Mouse (Mus musculus) embryonic facial prominence, embryonic 10.5 days (tissue): Measurements from ENCODE around the gene Prx. TPM values are rescaled to one million over a fixed set of nuclear protein-coding genes. Genes with fewer than 3 reads are reported as not detected.

Source experiments
- DNase-seq: peaks from one replicate; pipeline ENCODE4 v3.0.0-alpha.2; 2017; ENCODE audit warnings: low spot score
- H3K27ac ChIP-seq: fragments of 300-500 bp; sonication (generic); replicated peaks from 2 replicates; pipeline ENCODE4 v1.5.1; 2016; ENCODE audit warnings: mild to moderate bottlenecking
- H3K27me3 ChIP-seq: fragments of 300-500 bp; sonication (generic); replicated peaks from 2 replicates; pipeline ENCODE4 v1.6.1; 2016; ENCODE audit warnings: low read depth, mild to moderate bottlenecking; ENCODE audit not compliant: poor library complexity, severe bottlenecking
- H3K36me3 ChIP-seq: fragments of 300-500 bp; sonication (generic); replicated peaks from 2 replicates; pipeline ENCODE4 v1.6.1; 2016; ENCODE audit warnings: mild to moderate bottlenecking, moderate library complexity
- H3K4me1 ChIP-seq: fragments of 300-500 bp; sonication (generic); 2 replicates; pipeline ENCODE4 v1.6.1; 2016
- H3K4me3 ChIP-seq: fragments of 300-500 bp; sonication (generic); 2 replicates; pipeline ENCODE4 v1.5.1; 2016; ENCODE audit warnings: mild to moderate bottlenecking, moderate library complexity
- H3K9me3 ChIP-seq: fragments of 300-500 bp; sonication (generic); 2 replicates; pipeline ENCODE4 v1.6.1; 2016; ENCODE audit warnings: mild to moderate bottlenecking
- WGBS: fragments of 180-500 bp; shearing (Covaris S2); methylation state at CpG from one replicate; pipeline ENCODE4 v1.1.7; 2016; 5-methylcytosine and 5-hydroxymethylcytosine counted together
- polyA plus RNA-seq: library from polyadenylated mRNA; unstranded; fragments of >200 nt; fragmentation: Nextera tagmentation; extraction: Ambion mirVana; gene quantifications from 2 replicates; pipeline ENCODE4 v1.2.1, GENCODE M21; 2016

Gene Prx
- polyA plus RNA-seq, 1 experiment from 2014 or later, result 4.2 TPM

DNA sequence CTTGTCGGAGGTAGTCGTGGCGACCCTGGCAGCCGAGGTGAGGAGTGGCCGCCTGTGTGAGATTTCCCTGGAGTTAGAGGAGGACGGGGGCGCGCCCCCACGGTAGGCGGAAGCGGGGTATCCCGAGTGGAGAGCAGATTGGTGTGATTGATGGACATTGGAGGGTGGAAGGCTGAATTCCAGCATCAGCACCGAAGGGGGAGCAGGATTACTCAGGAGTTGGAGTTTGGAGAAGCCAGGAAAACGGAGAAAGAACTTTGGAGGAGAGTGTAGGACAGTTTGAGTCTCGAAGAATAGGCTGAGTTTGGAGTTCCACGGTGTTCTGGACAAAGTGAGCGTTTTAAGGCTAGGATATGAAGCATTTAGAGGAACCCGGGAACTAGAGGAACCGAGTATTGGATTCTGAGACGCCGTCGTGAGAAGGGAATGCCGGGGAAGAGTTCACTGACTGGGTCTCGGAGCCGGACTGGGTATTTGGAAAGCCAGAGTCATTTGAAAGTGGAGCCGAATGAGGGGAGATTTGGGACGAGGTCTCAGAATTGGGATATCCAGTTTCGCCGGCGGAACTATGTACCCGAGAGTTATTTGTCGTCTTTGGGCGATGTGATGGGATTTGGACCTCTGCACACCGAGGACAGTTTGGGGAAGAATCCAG is 25.2 kb upstream of the Prx start:
- Histone ChIP-seq H3K27me3 (no peaks in the 10 kb centered on the region), H3K36me3 (peaks cover 28% of the 10 kb centered on the region), H3K27ac (peak overlapping the region; percentile 91), H3K4me1 (peaks cover 15% of the 10 kb centered on the region), H3K9me3 (no peaks in the 10 kb centered on the region), H3K4me3 (peak overlapping the region; percentile 79)
- WGBS, result under 1% methylated on average over 34 of the region's 34 CpGs
- no peak for DNase-seq

- no peaks in the 10 kb centered on the region for H3K27me3 ChIP-seq
- WGBS, result under 1% methylated on average over 23 of the region's 23 CpGs
- DNase-seq, result peak; percentile 97
- H3K36me3 ChIP-seq, result peaks cover 28% of the 10 kb centered on the region
- peak overlapping the region; percentile 79 for H3K4me3 ChIP-seq
- H3K9me3 ChIP-seq, result no peaks in the 10 kb centered on the region
- H3K4me1 ChIP-seq, result peaks cover 15% of the 10 kb centered on the region
- H3K27ac ChIP-seq, result peak overlapping the region; percentile 91
Measured at GRCm38 (mm10) chr7:27474490-27474954, 24.6 kb upstream of the Prx start.

GRCm38 (mm10) chr7:27475596-27475995 is 23.5 kb upstream of the Prx start:
- peaks cover 28% of the 10 kb centered on the region for H3K36me3 ChIP-seq
- 91% methylated on average over 2 of the region's 2 CpGs for WGBS
- H3K27ac ChIP-seq, result no peak overlapping the region
- peak overlapping the region; percentile 79; the same call in 1 of the 2 replicates for H3K4me3 ChIP-seq
- no peaks in the 10 kb centered on the region for H3K27me3 ChIP-seq
- H3K9me3 ChIP-seq, result no peaks in the 10 kb centered on the region
- peaks cover 15% of the 10 kb centered on the region for H3K4me1 ChIP-seq
- DNase-seq, result no peak

DNA sequence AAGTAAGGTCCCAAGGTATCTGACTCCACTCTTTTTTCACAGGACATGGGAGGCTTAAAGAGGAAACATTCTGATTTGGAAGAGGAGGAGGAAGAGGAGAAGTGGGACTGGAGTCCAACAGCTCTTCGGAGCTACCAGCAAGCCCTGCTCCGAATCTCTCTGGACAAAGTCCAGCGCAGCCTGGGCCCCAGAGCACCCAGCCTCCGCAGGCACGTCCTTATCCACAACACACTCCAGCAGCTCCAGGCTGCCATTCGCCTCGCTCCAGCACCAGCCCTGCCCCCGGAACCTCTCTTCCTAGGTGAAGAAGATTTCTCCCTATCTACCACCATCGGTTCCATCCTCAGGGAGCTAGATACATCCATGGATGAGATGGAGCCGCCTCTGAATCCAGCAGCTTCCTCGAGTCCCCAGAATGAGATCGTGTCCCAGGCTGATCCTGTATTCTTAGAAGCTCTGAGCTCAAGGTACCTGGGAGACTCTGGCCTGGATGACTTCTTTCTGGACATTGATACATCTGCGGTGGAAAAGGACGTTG is 23.0 kb upstream of the Prx start:
- no peak for DNase-seq
- H3K27ac ChIP-seq, result no peak overlapping the region
- 94% methylated on average over 14 of the region's 14 CpGs for WGBS
- H3K4me3 ChIP-seq, result no peak overlapping the region
- no peaks in the 10 kb centered on the region for H3K9me3 ChIP-seq
- H3K4me1 ChIP-seq, result peaks cover 21% of the 10 kb centered on the region
- no peaks in the 10 kb centered on the region for H3K27me3 ChIP-seq
- peaks cover 28% of the 10 kb centered on the region for H3K36me3 ChIP-seq

GRCm38 (mm10) chr7:27478561-27478960 is 20.6 kb upstream of the Prx start:
- no peak overlapping the region for H3K4me3 ChIP-seq
- WGBS, result 84% methylated on average over 7 of the region's 7 CpGs
- DNase-seq, result no peak

DNA sequence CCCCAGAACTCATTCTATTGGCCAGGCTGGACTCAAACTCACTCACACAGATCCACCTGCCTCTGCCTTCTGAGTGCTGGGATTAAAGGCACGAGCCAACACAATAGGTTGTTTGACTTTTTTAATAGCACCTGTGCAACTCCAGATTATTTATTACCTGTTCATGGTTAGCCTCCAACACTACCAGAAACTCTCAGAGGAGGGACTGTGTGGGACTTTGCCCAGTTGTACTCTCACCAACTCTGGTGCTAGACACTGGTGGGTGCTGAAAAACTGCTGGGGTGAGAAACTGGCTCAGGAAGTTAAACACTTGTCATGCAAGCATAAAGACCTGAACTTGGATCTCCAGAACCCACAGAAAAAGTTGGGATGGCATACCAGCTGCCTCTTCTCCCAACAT is 19.4 kb upstream of the Prx start:
- Histone ChIP-seq H3K36me3 (peaks cover 28% of the 10 kb centered on the region), H3K27ac (no peak overlapping the region), H3K27me3 (no peaks in the 10 kb centered on the region), H3K4me3 (no peak overlapping the region), H3K9me3 (no peaks in the 10 kb centered on the region), H3K4me1 (peaks cover 32% of the 10 kb centered on the region)
- WGBS, result 79% methylated on average over 1 of the region's 1 CpGs
- DNase-seq, result no peak

More at GRCm38 (mm10) chr7:27478561-27478960, 20.6 kb upstream of the Prx start:
- Histone ChIP-seq H3K27ac (no peak overlapping the region), H3K36me3 (peaks cover 28% of the 10 kb centered on the region), H3K9me3 (no peaks in the 10 kb centered on the region), H3K4me1 (peaks cover 32% of the 10 kb centered on the region), H3K27me3 (no peaks in the 10 kb centered on the region)

DNA sequence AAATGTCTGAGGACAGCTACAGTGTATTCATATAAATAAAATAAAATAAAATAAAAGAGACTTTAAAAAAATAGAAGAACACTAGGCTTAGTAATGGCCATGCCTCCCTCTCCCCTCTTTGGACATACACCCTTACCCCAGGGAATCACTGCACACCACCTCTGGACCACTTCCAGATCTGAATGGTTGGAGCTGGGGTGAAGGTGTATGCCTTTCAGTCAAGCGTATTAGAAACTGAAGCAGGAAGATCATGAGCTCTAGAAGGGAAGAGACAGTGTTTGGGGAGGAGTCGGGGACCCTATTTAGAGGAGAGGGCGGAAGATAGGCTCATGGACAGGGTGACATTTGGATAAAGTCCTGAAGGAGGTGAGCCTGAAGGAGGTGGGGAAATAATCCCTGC is 18.6 kb upstream of the Prx start:
- H3K36me3 ChIP-seq, result peaks cover 28% of the 10 kb centered on the region
- 73% methylated on average over 3 of the region's 3 CpGs for WGBS
- DNase-seq, result no peak
- H3K4me3 ChIP-seq, result 0 out of 2 replicates have a peak overlapping the region, but pooled peaks have one; percentile 55
- no peaks in the 10 kb centered on the region for H3K27me3 ChIP-seq
- peaks cover 25% of the 10 kb centered on the region for H3K4me1 ChIP-seq
- peak overlapping the region; percentile 86 for H3K27ac ChIP-seq
- no peaks in the 10 kb centered on the region for H3K9me3 ChIP-seq

DNA sequence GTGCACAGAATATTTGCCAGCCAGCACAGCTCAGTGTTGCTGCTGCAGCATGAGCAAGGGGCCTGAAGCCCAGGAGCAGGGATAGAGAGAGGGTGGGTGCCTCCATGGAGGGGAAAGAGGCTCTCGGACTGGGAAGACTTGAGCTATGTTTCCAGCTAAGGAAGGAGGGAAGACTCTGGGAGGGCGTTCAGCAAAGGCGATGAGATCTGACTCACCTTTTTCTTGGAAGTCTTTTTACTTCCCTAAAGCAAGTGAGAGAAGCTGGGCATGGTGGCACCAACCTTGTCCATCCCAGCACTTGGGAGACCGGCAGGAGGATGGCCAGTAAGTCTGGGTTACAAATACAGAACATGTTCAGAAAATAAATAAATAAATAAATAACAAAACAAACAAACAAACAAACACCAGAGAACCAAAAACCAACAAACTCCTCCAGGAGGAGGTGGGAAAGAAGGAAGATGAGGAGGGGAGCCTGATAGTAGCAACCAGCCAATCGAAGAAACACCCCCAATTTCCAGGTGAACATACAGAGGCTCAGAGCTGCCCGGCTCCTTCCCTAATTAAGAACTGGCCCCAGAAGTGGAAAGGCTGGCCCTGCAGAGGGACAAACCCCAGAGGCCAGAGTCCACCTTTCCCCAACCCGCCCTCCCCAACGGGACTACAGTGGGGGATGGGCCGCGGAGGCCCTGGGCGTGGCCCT is 18.0 kb upstream of the Prx start:
- no peaks in the 10 kb centered on the region for H3K9me3 ChIP-seq
- H3K36me3 ChIP-seq, result peaks cover 24% of the 10 kb centered on the region
- WGBS, result 9% methylated on average over 11 of the region's 11 CpGs
- H3K4me3 ChIP-seq, result peak overlapping the region; percentile 55
- peak overlapping the region; percentile 86 for H3K27ac ChIP-seq
- no peaks in the 10 kb centered on the region for H3K27me3 ChIP-seq
- DNase-seq, result no peak
- H3K4me1 ChIP-seq, result peaks cover 25% of the 10 kb centered on the region

- DNase-seq, result peak; percentile 92
- H3K27ac ChIP-seq, result peak overlapping the region; percentile 86
- peaks cover 18% of the 10 kb centered on the region for H3K36me3 ChIP-seq
- no peaks in the 10 kb centered on the region for H3K9me3 ChIP-seq
- WGBS, result 0% methylated on average over 12 of the region's 12 CpGs
- H3K4me3 ChIP-seq, result peak overlapping the region; percentile 55
- H3K27me3 ChIP-seq, result no peaks in the 10 kb centered on the region
- H3K4me1 ChIP-seq, result peaks cover 29% of the 10 kb centered on the region
Measured at GRCm38 (mm10) chr7:27481627-27481969, 17.5 kb upstream of the Prx start.

DNA sequence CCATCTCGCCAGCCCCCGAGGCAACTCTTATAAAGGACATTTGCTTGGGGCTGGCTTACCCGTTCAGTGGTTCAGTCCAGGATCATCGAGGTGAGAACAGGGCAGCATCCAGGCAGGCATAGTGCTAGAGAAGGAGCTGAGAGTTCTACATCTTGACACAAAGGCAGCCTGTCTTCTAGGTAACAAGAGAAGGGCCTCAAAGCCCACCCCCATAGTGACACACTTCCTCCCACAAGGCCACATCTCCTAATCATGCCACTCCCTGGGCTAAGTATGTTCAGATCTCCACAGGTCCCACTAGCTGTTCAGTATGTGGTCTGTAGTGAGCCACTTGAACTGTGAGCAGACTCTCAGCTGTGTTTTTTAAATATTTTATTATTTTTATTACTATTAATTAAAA is 15.3 kb upstream of the Prx start:
- Histone ChIP-seq H3K4me3 (no peak overlapping the region), H3K9me3 (no peaks in the 10 kb centered on the region), H3K27ac (no peak overlapping the region), H3K4me1 (peaks cover 43% of the 10 kb centered on the region), H3K36me3 (no peaks in the 10 kb centered on the region; the same call in 1 of the 2 replicates), H3K27me3 (no peaks in the 10 kb centered on the region)
- 81% methylated on average over 4 of the region's 4 CpGs for WGBS
- DNase-seq, result no peak

DNA sequence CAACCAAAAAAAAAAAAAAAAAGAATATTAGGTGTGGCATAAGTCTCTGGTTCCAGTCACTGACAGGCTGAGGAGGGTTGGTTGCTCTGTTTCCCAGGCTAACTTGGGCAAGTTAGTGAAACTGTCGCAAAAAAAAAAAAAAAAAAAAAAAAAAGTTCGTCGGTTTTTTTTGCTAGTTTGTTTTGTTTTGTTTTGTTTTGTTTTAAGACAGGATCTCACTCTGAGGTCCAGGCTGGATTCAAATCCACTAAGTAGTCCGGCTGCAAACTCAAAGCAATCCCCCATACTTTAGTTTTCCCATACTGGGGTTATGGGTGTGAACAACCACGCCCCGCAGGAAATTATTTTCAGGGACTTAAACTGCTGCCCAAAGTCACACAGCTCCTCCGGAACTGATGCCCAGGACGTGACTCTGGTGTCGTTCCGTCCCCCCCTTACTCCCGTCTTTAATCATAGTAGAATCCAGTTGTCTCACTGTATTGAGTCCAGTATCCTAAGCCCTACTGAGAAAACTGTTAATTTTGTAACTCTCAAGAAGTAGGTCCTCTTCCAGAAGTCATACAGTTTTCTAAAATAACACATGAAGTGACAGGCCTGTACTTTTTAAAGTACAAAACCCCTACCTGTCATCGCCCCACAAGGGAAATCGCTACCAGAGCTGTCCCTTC is 12.9 kb upstream of the Prx start:
- Histone ChIP-seq H3K36me3 (peaks cover 10% of the 10 kb centered on the region), H3K9me3 (no peaks in the 10 kb centered on the region), H3K4me1 (peaks cover 59% of the 10 kb centered on the region), H3K27ac (peak overlapping the region; percentile 98), H3K27me3 (peaks cover 7% of the 10 kb centered on the region), H3K4me3 (peak overlapping the region; percentile 85)
- DNase-seq, result no peak
- WGBS, result 5% methylated on average over 13 of the region's 13 CpGs
